Mouse (Mus musculus): Measurements from ENCODE around the gene Prss53.

DNA sequence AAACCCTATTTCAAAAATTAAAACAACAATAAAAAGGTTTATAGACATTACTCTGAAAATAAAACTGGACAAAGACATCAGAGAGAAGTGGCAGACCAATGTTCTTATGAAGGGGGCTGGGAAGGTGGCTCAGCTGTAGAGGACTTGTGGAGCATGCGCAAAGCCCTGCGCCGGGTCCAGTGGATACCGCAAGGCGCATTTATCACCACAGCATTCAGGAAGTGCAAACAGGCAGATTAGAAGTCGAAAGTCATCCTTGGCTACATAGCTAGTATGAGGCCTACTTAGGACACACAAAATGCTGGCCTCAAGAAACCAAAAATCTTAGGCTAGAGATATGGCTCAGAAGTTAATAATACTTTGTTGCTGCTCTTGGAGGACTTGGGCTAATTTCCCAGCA is 32.5 kb downstream of the Prss53 start:
- no peak for TF ChIP-seq POLR2A (IDR thresholded peaks at IDR 0.05; ENCODE audit: borderline replicate concordance, control insufficient read depth, low read depth, low read length)
- no peak for TF ChIP-seq CTCF (IDR thresholded peaks at IDR 0.05; ENCODE audit: control insufficient read depth, insufficient read depth, low read length)
